Mouse (Mus musculus): ENCODE data around the gene Paqr6. TPM values are rescaled to one million over a fixed set of nuclear protein-coding genes. Genes with fewer than 3 reads are reported as not detected.

The Paqr6 gene
- polyA plus RNA-seq, 1 experiment from 2014 or later = 1.9 TPM

DNA sequence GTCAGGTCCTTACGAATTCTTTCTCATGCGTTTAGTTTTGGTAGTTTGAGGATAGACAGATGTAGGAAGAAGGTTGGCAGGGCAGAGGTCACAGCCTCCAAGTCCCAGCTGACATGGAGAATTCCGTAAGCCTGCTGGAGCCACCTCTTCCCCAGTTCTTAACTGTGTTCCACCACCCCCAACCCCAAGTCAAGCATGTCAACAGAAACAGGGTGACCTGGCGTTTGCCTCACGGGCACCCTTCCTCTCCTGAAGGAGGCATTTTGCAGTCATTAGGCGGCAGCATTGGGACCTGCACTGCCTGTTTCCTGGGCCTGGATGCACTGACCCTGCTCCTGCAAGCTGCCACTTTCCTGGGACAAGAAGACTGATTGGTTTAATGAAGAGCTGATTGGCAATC lies 53.6 kb downstream of the Paqr6 start:
- 89% methylated on average over 6 of the region's 6 CpGs for WGBS
- no peak overlapping the region for H3K9ac ChIP-seq (ENCODE audit: low read depth, low read length)
- peaks cover 21% of the 10 kb centered on the region for H3K36me3 ChIP-seq (ENCODE audit: control insufficient read depth, insufficient read depth, low read length)
- no peak overlapping the region for H3K27ac ChIP-seq (ENCODE audit: low read length)
- ATAC-seq = no peak
- H3K9me3 ChIP-seq (replicated peaks; ENCODE audit: control insufficient read depth, low read length, poor library complexity, severe bottlenecking) = no peaks in the 10 kb centered on the region
- H3K4me1 ChIP-seq (ENCODE audit: control insufficient read depth, insufficient read depth, low read length) = peaks cover 12% of the 10 kb centered on the region
- no peak overlapping the region for H3K4me2 ChIP-seq (ENCODE audit: low read length)
- H3K27me3 ChIP-seq (ENCODE audit: control insufficient read depth, insufficient read depth, low read depth, low read length) = no peaks in the 10 kb centered on the region
- no peak overlapping the region for H3K4me3 ChIP-seq (ENCODE audit: low read depth, low read length)

Other genes with a start within 250 kb of the Paqr6 start
- 21.6 and 22.5 TPM in 2 replicates for gene Mef2d, start 222.2 kb upstream of the Paqr6 start, polyA plus RNA-seq (2015; fragmentation: Nextera tagmentation; extraction: Ambion mirVana)
- 0.18 and 0.21 TPM in 2 replicates for gene Rhbg, start 109.9 kb upstream of the Paqr6 start, polyA plus RNA-seq (2015; fragmentation: Nextera tagmentation; extraction: Ambion mirVana)
- gene Gm38392, start 77.4 kb upstream of the Paqr6 start, polyA plus RNA-seq (2015; fragmentation: Nextera tagmentation; extraction: Ambion mirVana) = 0.16 TPM in 1 of 2 replicates, not detected in the other
- 7.3 and 7.5 TPM in 2 replicates for gene Tsacc, start 67.6 kb upstream of the Paqr6 start, polyA plus RNA-seq (2015; fragmentation: Nextera tagmentation; extraction: Ambion mirVana)
- 419 and 444 TPM in 2 replicates for gene Cct3, start 67.5 kb upstream of the Paqr6 start, polyA plus RNA-seq (2015; fragmentation: Nextera tagmentation; extraction: Ambion mirVana)
- gene Glmp, start 39.6 kb upstream of the Paqr6 start, polyA plus RNA-seq (2015; fragmentation: Nextera tagmentation; extraction: Ambion mirVana) = 91.3 and 107 TPM in 2 replicates
- 1.0 and 1.2 TPM in 2 replicates for gene Tmem79, start 28.4 kb upstream of the Paqr6 start, polyA plus RNA-seq (2015; fragmentation: Nextera tagmentation; extraction: Ambion mirVana)
- 61.4 and 65.7 TPM in 2 replicates for gene Smg5, start 28.3 kb upstream of the Paqr6 start, polyA plus RNA-seq (2015; fragmentation: Nextera tagmentation; extraction: Ambion mirVana)
- gene Bglap3, start 8.2 kb downstream of the Paqr6 start, polyA plus RNA-seq (2015; fragmentation: Nextera tagmentation; extraction: Ambion mirVana) = not detected in 2 replicates
- gene Bglap2, start 14.1 kb downstream of the Paqr6 start, polyA plus RNA-seq (2015; fragmentation: Nextera tagmentation; extraction: Ambion mirVana) = 1.3 TPM in 1 of 2 replicates, not detected in the other
- gene Bglap, start 19.9 kb downstream of the Paqr6 start, polyA plus RNA-seq (2015; fragmentation: Nextera tagmentation; extraction: Ambion mirVana) = 0.88 TPM in 1 of 2 replicates, not detected in the other
- gene Pmf1, start 45.7 kb downstream of the Paqr6 start, polyA plus RNA-seq (2015; fragmentation: Nextera tagmentation; extraction: Ambion mirVana) = 18.3 and 19.2 TPM in 2 replicates
- 36.7 and 39.3 TPM in 2 replicates for gene Slc25a44, start 60.6 kb downstream of the Paqr6 start, polyA plus RNA-seq (2015; fragmentation: Nextera tagmentation; extraction: Ambion mirVana)
- 42.5 and 44.0 TPM in 2 replicates for gene Sema4a, start 96.6 kb downstream of the Paqr6 start, polyA plus RNA-seq (2015; fragmentation: Nextera tagmentation; extraction: Ambion mirVana)
- gene Lmna, start 145.4 kb downstream of the Paqr6 start, polyA plus RNA-seq (2015; fragmentation: Nextera tagmentation; extraction: Ambion mirVana) = 51.0 and 59.7 TPM in 2 replicates
- 28.6 and 33.0 TPM in 2 replicates for gene Mex3a, start 167.8 kb downstream of the Paqr6 start, polyA plus RNA-seq (2015; fragmentation: Nextera tagmentation; extraction: Ambion mirVana)
- 0.69 TPM in 1 of 2 replicates, not detected in the other for gene Rab25, start 183.7 kb downstream of the Paqr6 start, polyA plus RNA-seq (2015; fragmentation: Nextera tagmentation; extraction: Ambion mirVana)
- gene Lamtor2, start 188.5 kb downstream of the Paqr6 start, polyA plus RNA-seq (2015; fragmentation: Nextera tagmentation; extraction: Ambion mirVana) = 181 and 193 TPM in 2 replicates
- gene Ubqln4, start 189.2 kb downstream of the Paqr6 start, polyA plus RNA-seq (2015; fragmentation: Nextera tagmentation; extraction: Ambion mirVana) = 39.8 and 41.3 TPM in 2 replicates
- gene Ssr2, start 211.3 kb downstream of the Paqr6 start, polyA plus RNA-seq (2015; fragmentation: Nextera tagmentation; extraction: Ambion mirVana) = 127 and 144 TPM in 2 replicates
- 104 and 131 TPM in 2 replicates for gene Arhgef2, start 241.4 kb downstream of the Paqr6 start, polyA plus RNA-seq (2015; fragmentation: Nextera tagmentation; extraction: Ambion mirVana)

Measured in midbrain, embryonic 16.5 days (tissue).